Mouse (Mus musculus) heart, embryonic 16.5 days (tissue): ENCODE data around the gene Prkag3. TPM values are rescaled to one million over a fixed set of nuclear protein-coding genes. Genes with fewer than 3 reads are reported as not detected.
A peak's percentile ranks its signal among the peaks of the same experiment; 100 is the strongest.

Source experiments
- ATAC-seq: fragments of 200-750 bp; cut with Nextera tagmentation; replicated peaks from 2 replicates; pipeline ENCODE4 v1.8.0; 2017; ENCODE audit warnings: moderate number of reproducible peaks; ENCODE audit not compliant: insufficient read depth, low FRiP score; ENCODE audit errors: extremely low read depth
- H3K27ac ChIP-seq: fragments of 300-500 bp; sonication (generic); 2 replicates; pipeline ENCODE4 v1.5.1; 2014; ENCODE audit warnings: mild to moderate bottlenecking, low read length, control low read depth, moderate library complexity
- H3K27me3 ChIP-seq: fragments of 300-500 bp; sonication (generic); 2 replicates; pipeline ENCODE4 v1.6.1; 2014; ENCODE audit warnings: low read length, mixed read lengths; ENCODE audit not compliant: control insufficient read depth, insufficient read depth
- H3K36me3 ChIP-seq: fragments of 300-500 bp; sonication (generic); 2 replicates; pipeline ENCODE4 v1.6.1; 2014; ENCODE audit not compliant: control insufficient read depth, insufficient read depth
- H3K4me1 ChIP-seq: fragments of 300-500 bp; sonication (generic); 2 replicates; pipeline ENCODE4 v1.6.1; 2014; ENCODE audit warnings: low read length, mixed read lengths; ENCODE audit not compliant: control insufficient read depth, insufficient read depth
- H3K4me2 ChIP-seq: fragments of 300-500 bp; sonication (generic); 2 replicates; pipeline ENCODE4 v1.6.1; 2014; ENCODE audit warnings: low read depth, mild to moderate bottlenecking, control low read depth, low read length
- H3K4me3 ChIP-seq: fragments of 300-500 bp; sonication (generic); 2 replicates; pipeline ENCODE4 v1.5.1; 2014; ENCODE audit warnings: mild to moderate bottlenecking, control low read depth, low read length
- H3K9ac ChIP-seq: fragments of 300-500 bp; sonication (generic); 2 replicates; pipeline ENCODE4 v1.6.1; 2014; ENCODE audit warnings: low read length, control low read depth
- H3K9me3 ChIP-seq: fragments of 300-500 bp; sonication (generic); replicated peaks from 2 replicates; pipeline ENCODE4 v1.6.1; 2016; ENCODE audit warnings: low read length; ENCODE audit not compliant: control insufficient read depth
- WGBS: fragments of 180-500 bp; shearing (Covaris S2); extraction: QIAGEN DNeasy Blood & Tissue Kit; methylation state at CpG from one replicate; pipeline ENCODE4 v1.1.7; 2014; 5-methylcytosine and 5-hydroxymethylcytosine counted together
- polyA plus RNA-seq: library from polyadenylated mRNA; unstranded; fragments of >200 nt; fragmentation: Nextera tagmentation; extraction: Ambion mirVana; gene quantifications from 2 replicates; pipeline ENCODE4 v1.2.1, GENCODE M21; 2015

The Prkag3 gene
- polyA plus RNA-seq, 1 experiment from 2014 or later = 5.7 TPM

DNA sequence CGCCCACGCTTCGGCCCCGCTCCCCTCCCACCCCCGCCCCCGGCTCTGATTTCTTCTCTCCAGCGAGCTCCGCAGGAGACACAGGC is 22.7 kb upstream of the Prkag3 start, which contains the start of gene Wnt6:
Gene Wnt6, plus strand, starts transcription at position 48 of the 86 bp plus-strand sequence.
- H3K36me3 ChIP-seq = no peaks in the 10 kb centered on the region
- H3K4me2 ChIP-seq = peak within 1 kb of the TSS; percentile 91
- H3K9me3 ChIP-seq = no peaks in the 10 kb centered on the region
- no peak for ATAC-seq
- peak within 1 kb of the TSS; percentile 59 for H3K4me3 ChIP-seq
- peak within 1 kb of the TSS; percentile 28 for H3K9ac ChIP-seq
- no CpG with 5 or more reads among the region's 8 CpGs for WGBS
- no peak within 1 kb of the TSS for H3K27ac ChIP-seq
- peaks cover 79% of the 10 kb centered on the region for H3K27me3 ChIP-seq
- H3K4me1 ChIP-seq = peaks cover 21% of the 10 kb centered on the region

DNA sequence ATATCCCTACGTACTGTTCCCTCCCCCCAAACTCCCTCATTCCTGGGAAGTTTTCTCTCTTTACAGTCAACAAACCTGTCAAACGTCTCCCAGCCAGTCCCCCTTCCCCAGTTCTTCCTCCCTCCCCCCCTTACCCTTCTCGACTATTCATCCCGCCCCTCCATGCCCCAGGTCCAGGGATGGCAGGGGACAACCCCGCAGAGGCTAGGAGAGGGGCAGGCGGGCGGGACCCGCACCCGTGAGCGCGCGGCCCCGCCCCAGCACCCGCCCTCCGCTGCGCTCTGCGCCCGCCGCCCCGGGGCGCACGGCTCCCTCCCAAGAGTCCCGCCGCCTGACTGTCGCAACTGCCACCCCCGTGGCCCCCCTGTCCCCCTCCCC is 22.4 kb upstream of the Prkag3 start:
- Histone ChIP-seq H3K9ac (peak overlapping the region; percentile 28), H3K27me3 (peaks cover 80% of the 10 kb centered on the region), H3K27ac (no peak overlapping the region), H3K4me2 (peak overlapping the region; percentile 91), H3K36me3 (no peaks in the 10 kb centered on the region), H3K9me3 (no peaks in the 10 kb centered on the region), H3K4me3 (peak overlapping the region; percentile 59), H3K4me1 (peaks cover 21% of the 10 kb centered on the region)
- under 1% methylated on average over 25 of the region's 26 CpGs for WGBS
- no peak for ATAC-seq

DNA sequence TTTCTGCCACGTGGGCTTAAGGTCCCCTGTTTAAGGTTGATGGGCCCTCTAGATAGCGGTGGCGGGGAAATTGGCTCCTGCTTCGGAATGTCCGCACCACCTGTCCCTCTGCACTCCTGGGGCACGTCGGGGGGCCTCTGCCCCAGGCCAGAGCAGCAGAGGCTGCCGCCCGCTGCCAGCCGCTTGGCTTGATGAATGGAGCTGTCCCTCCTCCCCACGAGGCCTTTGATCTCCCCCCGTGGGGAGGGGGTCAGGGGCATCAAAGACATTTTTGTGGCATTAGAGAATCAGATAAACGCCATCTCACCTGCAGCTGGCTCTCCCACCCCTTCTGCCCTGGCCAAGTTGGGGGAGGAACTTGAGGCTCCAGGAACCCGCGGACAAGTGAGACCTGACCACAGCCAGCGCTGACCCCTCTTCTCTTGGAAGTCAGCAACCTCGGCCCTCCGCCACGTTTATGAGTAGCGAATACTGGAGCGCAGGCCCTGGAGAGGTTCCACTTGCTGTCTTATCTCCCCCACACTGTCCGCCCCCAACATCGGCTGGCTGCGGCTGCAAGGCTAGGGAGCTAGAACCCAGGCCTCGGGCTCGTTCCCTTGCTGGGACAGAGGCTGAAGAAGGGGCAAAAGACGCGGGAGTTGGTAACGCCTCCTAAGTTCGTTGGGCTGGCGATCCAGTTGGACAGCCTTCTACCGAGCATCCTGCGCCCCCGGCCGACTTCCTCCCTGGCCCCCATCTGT is 21.9 kb upstream of the Prkag3 start:
- peaks cover 77% of the 10 kb centered on the region for H3K27me3 ChIP-seq
- H3K4me1 ChIP-seq = peaks cover 21% of the 10 kb centered on the region
- WGBS = 2% methylated on average over 35 of the region's 35 CpGs
- H3K9ac ChIP-seq = peak overlapping the region; percentile 28; the same call in 1 of the 2 replicates
- no peak overlapping the region for H3K27ac ChIP-seq
- H3K36me3 ChIP-seq = no peaks in the 10 kb centered on the region
- no peaks in the 10 kb centered on the region for H3K9me3 ChIP-seq
- ATAC-seq = no peak
- H3K4me3 ChIP-seq = peak overlapping the region; percentile 59
- H3K4me2 ChIP-seq = peak overlapping the region; percentile 91

DNA sequence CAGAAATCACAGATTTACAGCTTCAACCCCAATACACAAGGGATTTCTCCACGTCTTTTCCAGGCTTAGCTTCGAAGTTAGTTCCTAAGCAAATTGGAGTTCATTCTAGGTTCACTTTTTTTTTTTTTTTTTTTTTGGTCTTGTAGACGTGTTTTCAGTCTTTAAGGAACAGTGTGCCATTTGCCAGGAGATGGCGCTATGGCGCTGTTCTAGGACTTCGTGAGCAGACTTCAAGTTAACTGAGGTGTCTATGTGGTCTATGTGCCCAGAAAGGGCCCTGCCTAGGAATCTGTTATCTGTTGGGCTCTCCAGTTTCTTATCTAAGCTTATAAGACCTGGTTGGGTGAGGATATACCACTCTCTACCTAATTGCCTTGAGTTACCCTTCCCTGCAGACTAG is 14.1 kb upstream of the Prkag3 start:
- ATAC-seq = no peak
- no peak overlapping the region for H3K27ac ChIP-seq
- no peaks in the 10 kb centered on the region for H3K4me1 ChIP-seq
- no peak overlapping the region for H3K4me3 ChIP-seq
- H3K9me3 ChIP-seq = no peaks in the 10 kb centered on the region
- peaks cover 31% of the 10 kb centered on the region for H3K27me3 ChIP-seq
- H3K36me3 ChIP-seq = no peaks in the 10 kb centered on the region
- H3K9ac ChIP-seq = no peak overlapping the region
- H3K4me2 ChIP-seq = no peak overlapping the region
- WGBS = 4% methylated on average over 6 of the region's 6 CpGs

DNA sequence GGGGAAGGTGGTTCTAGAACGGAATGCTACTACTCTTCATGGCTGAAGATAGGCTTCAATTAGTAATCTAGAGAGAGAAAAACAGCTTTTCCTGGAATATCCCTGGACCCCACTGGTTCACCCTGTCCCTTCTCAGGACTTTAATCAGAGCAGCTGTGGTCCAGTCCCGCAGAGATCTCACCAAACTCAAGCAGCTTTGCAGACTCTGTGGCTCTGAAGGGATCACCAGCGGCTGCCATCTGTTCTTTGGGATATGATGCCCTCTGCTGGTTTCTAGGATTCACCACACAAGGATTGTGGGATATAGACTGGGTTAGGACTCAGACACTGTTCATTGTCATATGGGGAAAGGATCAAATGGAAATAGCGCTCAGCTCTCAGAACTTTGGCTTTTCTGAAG is 10.8 kb upstream of the Prkag3 start:
- Histone ChIP-seq H3K36me3 (no peaks in the 10 kb centered on the region), H3K4me3 (no peak overlapping the region), H3K9ac (no peak overlapping the region), H3K4me2 (no peak overlapping the region), H3K27ac (no peak overlapping the region), H3K9me3 (no peaks in the 10 kb centered on the region), H3K27me3 (peaks cover 13% of the 10 kb centered on the region), H3K4me1 (no peaks in the 10 kb centered on the region)
- 18% methylated on average over 4 of the region's 4 CpGs for WGBS
- ATAC-seq = 0 out of 2 replicates have a peak, but pooled peaks have one; percentile 65

DNA sequence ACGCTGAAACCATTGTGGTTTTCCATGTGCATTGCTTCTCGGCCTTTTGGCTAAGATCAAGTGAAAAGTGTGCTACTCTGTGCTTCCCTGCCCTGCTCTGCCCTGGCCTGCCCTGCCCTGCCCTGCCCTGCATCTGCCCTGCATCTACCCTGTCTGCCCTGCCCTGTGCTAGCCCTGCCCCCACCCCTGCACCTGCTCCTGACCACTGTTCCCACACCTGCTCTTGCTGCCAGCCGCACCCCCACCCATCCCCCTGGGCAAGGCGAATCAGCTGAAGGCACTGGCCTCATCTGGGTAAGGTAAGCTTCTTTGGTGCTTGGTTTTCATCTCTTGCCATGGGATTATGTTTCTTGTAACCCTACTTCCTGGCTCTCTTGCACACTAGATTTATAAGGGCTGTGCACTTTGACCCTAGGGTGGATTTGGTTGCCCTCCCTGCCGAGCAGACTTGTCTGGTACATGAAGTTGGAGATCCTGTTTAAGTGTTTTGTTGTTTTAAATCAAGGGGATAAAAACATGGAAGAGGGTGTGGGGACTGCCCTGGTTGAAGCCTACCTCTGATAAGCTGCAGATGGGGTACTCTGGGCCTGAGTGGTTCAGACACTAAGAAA is 5.3 kb upstream of the Prkag3 start:
- no peak overlapping the region for H3K4me3 ChIP-seq
- H3K9ac ChIP-seq = no peak overlapping the region
- no peaks in the 10 kb centered on the region for H3K36me3 ChIP-seq
- H3K27ac ChIP-seq = no peak overlapping the region
- H3K4me2 ChIP-seq = no peak overlapping the region
- WGBS = 68% methylated on average over 5 of the region's 5 CpGs
- H3K9me3 ChIP-seq = no peaks in the 10 kb centered on the region
- no peaks in the 10 kb centered on the region for H3K27me3 ChIP-seq
- peaks cover 8% of the 10 kb centered on the region for H3K4me1 ChIP-seq
- no peak for ATAC-seq

DNA sequence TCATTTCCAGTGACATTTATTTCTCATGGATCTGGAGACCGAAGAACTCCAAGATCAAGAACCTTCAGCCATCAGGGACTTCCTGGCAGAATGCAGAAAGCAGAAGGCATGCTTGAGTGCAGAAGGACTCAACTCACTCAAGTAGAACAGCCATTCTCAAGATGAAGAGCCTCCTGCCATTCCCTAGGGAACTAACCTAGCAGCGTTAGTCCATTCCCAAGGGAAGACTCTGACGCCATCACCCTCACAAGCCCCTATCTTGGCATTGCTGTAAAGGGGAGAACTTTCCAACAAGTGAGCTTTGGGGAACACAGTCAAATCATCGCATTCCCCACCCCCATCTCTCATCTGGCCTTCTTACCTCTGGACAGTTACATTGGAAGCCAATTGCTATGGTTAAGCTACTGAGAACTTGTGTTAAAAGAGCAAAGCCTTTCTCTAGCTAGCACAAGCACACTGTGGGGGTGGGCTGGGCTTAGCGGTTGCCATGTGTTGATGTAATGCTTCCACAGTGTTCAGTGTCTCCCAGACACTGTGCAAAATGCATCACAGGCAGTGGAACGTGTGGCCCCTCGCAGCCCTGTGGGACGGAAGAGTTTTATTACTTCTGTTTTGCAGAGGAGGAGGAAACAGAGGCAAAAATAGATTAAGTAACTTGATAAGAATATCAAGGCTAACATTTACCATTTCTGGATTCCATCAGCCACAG is 4.4 kb upstream of the Prkag3 start:
- Histone ChIP-seq H3K4me2 (no peak overlapping the region), H3K27me3 (no peaks in the 10 kb centered on the region), H3K36me3 (no peaks in the 10 kb centered on the region), H3K27ac (no peak overlapping the region), H3K9me3 (no peaks in the 10 kb centered on the region), H3K9ac (no peak overlapping the region), H3K4me3 (no peak overlapping the region), H3K4me1 (peaks cover 11% of the 10 kb centered on the region)
- no peak for ATAC-seq
- 83% methylated on average over 8 of the region's 8 CpGs for WGBS

DNA sequence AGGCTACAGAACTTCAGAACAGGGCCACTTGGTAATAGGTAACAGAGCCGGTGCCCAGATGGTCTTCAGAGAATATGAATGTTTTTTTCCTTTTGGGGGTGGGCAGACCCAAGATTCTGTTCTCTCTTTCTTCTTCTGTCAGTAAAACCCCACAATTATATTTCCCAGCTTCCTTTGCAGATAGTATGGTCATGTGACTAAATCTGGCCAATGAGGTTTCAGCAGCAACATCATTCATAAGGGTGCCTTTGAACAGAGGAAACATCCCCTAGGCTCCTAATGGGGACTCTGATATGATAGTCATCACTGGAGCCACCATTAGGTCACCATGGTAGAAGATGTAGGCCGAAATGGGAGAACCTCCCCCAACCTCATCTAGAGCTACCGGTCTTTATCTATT is 3.8 kb upstream of the Prkag3 start:
- Histone ChIP-seq H3K36me3 (no peaks in the 10 kb centered on the region), H3K4me1 (peaks cover 11% of the 10 kb centered on the region), H3K4me3 (no peak overlapping the region), H3K27me3 (no peaks in the 10 kb centered on the region), H3K4me2 (no peak overlapping the region), H3K9ac (no peak overlapping the region), H3K9me3 (no peaks in the 10 kb centered on the region), H3K27ac (no peak overlapping the region)
- 92% methylated on average over 3 of the region's 3 CpGs for WGBS
- no peak for ATAC-seq

DNA sequence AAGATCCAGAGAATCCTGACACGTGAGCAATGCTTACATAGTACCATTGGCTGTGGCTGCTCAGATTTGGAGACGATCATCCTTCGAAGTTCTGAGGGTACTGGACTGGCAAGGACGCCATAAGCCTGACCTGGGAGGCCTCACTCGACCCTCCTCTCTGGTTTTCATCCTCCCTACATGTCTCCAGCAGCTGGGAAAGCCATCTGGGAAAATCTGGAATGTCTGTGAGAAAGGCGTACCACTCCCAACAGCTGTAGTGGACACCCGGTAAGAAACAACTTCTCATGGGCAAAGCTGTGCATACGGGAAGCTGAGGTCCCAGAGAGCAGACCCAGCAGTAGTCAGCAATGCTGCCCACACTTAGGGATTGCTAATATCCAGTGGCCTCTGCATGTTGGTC is 3.1 kb upstream of the Prkag3 start:
- H3K4me3 ChIP-seq = no peak overlapping the region
- H3K9me3 ChIP-seq = no peaks in the 10 kb centered on the region
- H3K4me2 ChIP-seq = no peak overlapping the region
- H3K27me3 ChIP-seq = no peaks in the 10 kb centered on the region
- no peak overlapping the region for H3K27ac ChIP-seq
- 83% methylated on average over 8 of the region's 8 CpGs for WGBS
- ATAC-seq = no peak
- H3K9ac ChIP-seq = no peak overlapping the region
- H3K4me1 ChIP-seq = peaks cover 11% of the 10 kb centered on the region
- H3K36me3 ChIP-seq = no peaks in the 10 kb centered on the region
